Mouse (Mus musculus) embryonic facial prominence, embryonic 12.5 days (tissue): ENCODE data around the gene Ibsp. TPM values are rescaled to one million over a fixed set of nuclear protein-coding genes. Genes with fewer than 3 reads are reported as not detected.

Experiments used
- ATAC-seq: fragments of 200-750 bp; cut with Nextera tagmentation; 2 replicates; pipeline ENCODE4 v1.8.0; 2017; ENCODE audit not compliant: insufficient number of reproducible peaks, insufficient read depth, low FRiP score, low TSS enrichment
- H3K27ac ChIP-seq: fragments of 300-500 bp; sonication (generic); 2 replicates; pipeline ENCODE4 v1.5.1; 2016; ENCODE audit warnings: mild to moderate bottlenecking
- H3K27me3 ChIP-seq: fragments of 300-500 bp; sonication (generic); 2 replicates; pipeline ENCODE4 v1.6.1; 2016; ENCODE audit warnings: mild to moderate bottlenecking, moderate library complexity
- H3K36me3 ChIP-seq: fragments of 300-500 bp; sonication (generic); 2 replicates; pipeline ENCODE4 v1.6.1; 2016; ENCODE audit warnings: mild to moderate bottlenecking
- H3K4me1 ChIP-seq: fragments of 300-500 bp; sonication (generic); 2 replicates; pipeline ENCODE4 v1.6.1; 2016
- H3K4me2 ChIP-seq: fragments of 300-500 bp; sonication (generic); replicated peaks from 2 replicates; pipeline ENCODE4 v1.6.1; 2016; ENCODE audit warnings: mild to moderate bottlenecking, moderate library complexity
- H3K4me3 ChIP-seq: fragments of 300-500 bp; sonication (generic); 2 replicates; pipeline ENCODE4 v1.5.1; 2016; ENCODE audit warnings: mild to moderate bottlenecking
- H3K9ac ChIP-seq: fragments of 300-500 bp; sonication (generic); 2 replicates; pipeline ENCODE4 v1.6.1; 2016; ENCODE audit warnings: mild to moderate bottlenecking, moderate library complexity
- H3K9me3 ChIP-seq: fragments of 300-500 bp; sonication (generic); 2 replicates; pipeline ENCODE4 v1.6.1; 2016; ENCODE audit warnings: mild to moderate bottlenecking, moderate library complexity
- WGBS: fragments of 180-500 bp; shearing (Covaris S2); methylation state at CpG from one replicate; pipeline ENCODE4 v1.1.7; 2016; 5-methylcytosine and 5-hydroxymethylcytosine counted together
- polyA plus RNA-seq: library from polyadenylated mRNA; unstranded; fragments of >200 nt; fragmentation: Nextera tagmentation; extraction: Ambion mirVana; gene quantifications from 2 replicates; pipeline ENCODE4 v1.2.1, GENCODE M21; 2016

Gene Ibsp
- polyA plus RNA-seq, result 0.46 and 0.64 TPM in 2 replicates

- Histone ChIP-seq H3K4me1 (0 out of 2 replicates have a peak, but pooled peaks cover 3% of the 10 kb centered on the region), H3K4me2 (no peak within 1 kb of the TSS), H3K4me3 (no peak within 1 kb of the TSS), H3K36me3 (no peaks in the 10 kb centered on the region), H3K9me3 (no peaks in the 10 kb centered on the region), H3K9ac (no peak within 1 kb of the TSS), H3K27ac (no peak within 1 kb of the TSS), H3K27me3 (no peaks in the 10 kb centered on the region)
- no peak for ATAC-seq
- WGBS, result 54% methylated on average over 6 of the region's 6 CpGs
These were observed at the start of gene Ibsp for GRCm38 (mm10) chr5:104298994-104299393. TSS of gene Ibsp (plus strand) at chr5:104299171.

- Histone ChIP-seq H3K4me1 (no peaks in the 10 kb centered on the region), H3K4me2 (no peak overlapping the region), H3K27ac (no peak overlapping the region), H3K27me3 (no peaks in the 10 kb centered on the region), H3K9me3 (no peaks in the 10 kb centered on the region), H3K36me3 (no peaks in the 10 kb centered on the region), H3K4me3 (no peak overlapping the region), H3K9ac (no peak overlapping the region)
- ATAC-seq, result no peak
- WGBS, result 78% methylated on average over 5 of the region's 5 CpGs
These were observed 47.2 kb upstream of the Ibsp start for GRCm38 (mm10) chr5:104251811-104252210.

- Histone ChIP-seq H3K4me1 (no peaks in the 10 kb centered on the region), H3K36me3 (no peaks in the 10 kb centered on the region), H3K4me2 (no peak overlapping the region), H3K27me3 (no peaks in the 10 kb centered on the region), H3K4me3 (no peak overlapping the region), H3K27ac (no peak overlapping the region), H3K9me3 (no peaks in the 10 kb centered on the region), H3K9ac (no peak overlapping the region)
- ATAC-seq, result no peak
- WGBS, result 69% methylated on average over 3 of the region's 3 CpGs
These were observed 42.4 kb upstream of the Ibsp start for GRCm38 (mm10) chr5:104256585-104256984.

- Histone ChIP-seq H3K9ac (no peak overlapping the region), H3K27me3 (no peaks in the 10 kb centered on the region), H3K27ac (no peak overlapping the region), H3K9me3 (no peaks in the 10 kb centered on the region), H3K36me3 (no peaks in the 10 kb centered on the region), H3K4me3 (no peak overlapping the region), H3K4me2 (no peak overlapping the region), H3K4me1 (no peaks in the 10 kb centered on the region)
- no peak for ATAC-seq
- WGBS, result 79% methylated on average over 4 of the region's 4 CpGs
These were observed 37.0 kb upstream of the Ibsp start for GRCm38 (mm10) chr5:104261908-104262461.

- Histone ChIP-seq H3K9me3 (no peaks in the 10 kb centered on the region), H3K4me2 (no peak overlapping the region), H3K4me3 (no peak overlapping the region), H3K36me3 (no peaks in the 10 kb centered on the region), H3K4me1 (no peaks in the 10 kb centered on the region), H3K27me3 (no peaks in the 10 kb centered on the region), H3K27ac (no peak overlapping the region), H3K9ac (no peak overlapping the region)
- no peak for ATAC-seq
- WGBS, result 88% methylated on average over 13 of the region's 13 CpGs
These were observed 35.8 kb upstream of the Ibsp start for GRCm38 (mm10) chr5:104263014-104263776.

- H3K4me3 ChIP-seq, result no peak overlapping the region
- H3K36me3 ChIP-seq, result no peaks in the 10 kb centered on the region
- WGBS, result 39% methylated on average over 6 of the region's 6 CpGs
- H3K9me3 ChIP-seq, result no peaks in the 10 kb centered on the region
- H3K27ac ChIP-seq, result no peak overlapping the region
- H3K4me1 ChIP-seq, result 0 out of 2 replicates have a peak, but pooled peaks cover 3% of the 10 kb centered on the region
- no peak for ATAC-seq
- no peak overlapping the region for H3K4me2 ChIP-seq
- H3K9ac ChIP-seq, result no peak overlapping the region
- no peaks in the 10 kb centered on the region for H3K27me3 ChIP-seq
These were observed 4.8 kb upstream of the Ibsp start for GRCm38 (mm10) chr5:104294201-104294600.

GRCm38 (mm10) chr5:104314073-104314472 is 15.1 kb downstream of the Ibsp start:
- 86% methylated on average over 1 of the region's 1 CpGs for WGBS
- Histone ChIP-seq H3K9me3 (no peaks in the 10 kb centered on the region), H3K4me1 (no peaks in the 10 kb centered on the region), H3K27ac (no peak overlapping the region), H3K4me3 (no peak overlapping the region), H3K9ac (no peak overlapping the region), H3K27me3 (no peaks in the 10 kb centered on the region), H3K4me2 (no peak overlapping the region), H3K36me3 (no peaks in the 10 kb centered on the region)
- no peak for ATAC-seq

GRCm38 (mm10) chr5:104325029-104325428 is 26.1 kb downstream of the Ibsp start, which contains the start of gene Mepe:
TSS of gene Mepe (plus strand) at chr5:104325329.
- H3K36me3 ChIP-seq, result no peaks in the 10 kb centered on the region
- WGBS, result 88% methylated on average over 6 of the region's 6 CpGs
- no peak within 1 kb of the TSS for H3K27ac ChIP-seq
- H3K9me3 ChIP-seq, result no peaks in the 10 kb centered on the region
- no peak for ATAC-seq
- no peaks in the 10 kb centered on the region for H3K27me3 ChIP-seq
- no peaks in the 10 kb centered on the region for H3K4me1 ChIP-seq
- H3K9ac ChIP-seq, result no peak within 1 kb of the TSS
- H3K4me2 ChIP-seq, result no peak within 1 kb of the TSS
- H3K4me3 ChIP-seq, result no peak within 1 kb of the TSS

GRCm38 (mm10) chr5:104326884-104327283 is 27.9 kb downstream of the Ibsp start:
- H3K36me3 ChIP-seq, result peaks cover 6% of the 10 kb centered on the region; the same call in 1 of the 2 replicates
- ATAC-seq, result no peak
- 71% methylated on average over 4 of the region's 4 CpGs for WGBS

GRCm38 (mm10) chr5:104327389-104327788 is 28.4 kb downstream of the Ibsp start:
- H3K36me3 ChIP-seq, result peaks cover 6% of the 10 kb centered on the region; the same call in 1 of the 2 replicates
- 79% methylated on average over 8 of the region's 8 CpGs for WGBS
- no peaks in the 10 kb centered on the region for H3K9me3 ChIP-seq
- H3K4me2 ChIP-seq, result no peak overlapping the region
- H3K4me3 ChIP-seq, result no peak overlapping the region
- no peak overlapping the region for H3K27ac ChIP-seq
- no peak overlapping the region for H3K9ac ChIP-seq
- ATAC-seq, result no peak
- no peaks in the 10 kb centered on the region for H3K4me1 ChIP-seq
- H3K27me3 ChIP-seq, result peaks cover 6% of the 10 kb centered on the region; the same call in 1 of the 2 replicates

More at GRCm38 (mm10) chr5:104326884-104327283, 27.9 kb downstream of the Ibsp start:
- H3K27ac ChIP-seq, result no peak overlapping the region
- H3K27me3 ChIP-seq, result peaks cover 6% of the 10 kb centered on the region; the same call in 1 of the 2 replicates
- H3K9me3 ChIP-seq, result no peaks in the 10 kb centered on the region
- no peaks in the 10 kb centered on the region for H3K4me1 ChIP-seq
- H3K4me2 ChIP-seq, result no peak overlapping the region
- H3K9ac ChIP-seq, result no peak overlapping the region
- no peak overlapping the region for H3K4me3 ChIP-seq

- 0 out of 2 replicates have a peak, but pooled peaks have one; percentile 69 for ATAC-seq
- Histone ChIP-seq H3K4me2 (no peak overlapping the region), H3K4me1 (no peaks in the 10 kb centered on the region), H3K9me3 (no peaks in the 10 kb centered on the region), H3K36me3 (peaks cover 6% of the 10 kb centered on the region; the same call in 1 of the 2 replicates), H3K27me3 (peaks cover 6% of the 10 kb centered on the region; the same call in 1 of the 2 replicates), H3K9ac (no peak overlapping the region; the same call in 1 of the 2 replicates), H3K4me3 (no peak overlapping the region), H3K27ac (no peak overlapping the region)
These were observed 28.9 kb downstream of the Ibsp start for GRCm38 (mm10) chr5:104327876-104328275.
